Mouse (Mus musculus) limb, embryonic 15.5 days (tissue): ENCODE results near the gene Taar7d. TPM values are rescaled to one million over a fixed set of nuclear protein-coding genes. Genes with fewer than 3 reads are reported as not detected.

Source experiments
- ATAC-seq: fragments of 200-750 bp; cut with Nextera tagmentation; 2 replicates; pipeline ENCODE4 v1.8.0; 2017; ENCODE audit warnings: low read depth, moderate TSS enrichment; ENCODE audit not compliant: insufficient number of reproducible peaks, low FRiP score, low TSS enrichment
- H3K27ac ChIP-seq: fragments of 300-500 bp; sonication (generic); 2 replicates; pipeline ENCODE4 v1.5.1; 2015; ENCODE audit warnings: moderate library complexity, mild to moderate bottlenecking, inconsistent platforms
- H3K27me3 ChIP-seq: fragments of 300-500 bp; sonication (generic); 2 replicates; pipeline ENCODE4 v1.6.1; 2015; ENCODE audit warnings: inconsistent platforms
- H3K36me3 ChIP-seq: fragments of 300-500 bp; sonication (generic); 2 replicates; pipeline ENCODE4 v1.6.1; 2015; ENCODE audit warnings: inconsistent platforms
- H3K4me1 ChIP-seq: fragments of 300-500 bp; sonication (generic); 2 replicates; pipeline ENCODE4 v1.6.1; 2015; ENCODE audit warnings: inconsistent platforms
- H3K4me2 ChIP-seq: fragments of 300-500 bp; sonication (generic); 2 replicates; pipeline ENCODE4 v1.6.1; 2015; ENCODE audit warnings: mild to moderate bottlenecking, inconsistent platforms
- H3K4me3 ChIP-seq: fragments of 300-500 bp; sonication (generic); 2 replicates; pipeline ENCODE4 v1.5.1; 2015; ENCODE audit warnings: mild to moderate bottlenecking, inconsistent platforms
- H3K9ac ChIP-seq: fragments of 300-500 bp; sonication (generic); 2 replicates; pipeline ENCODE4 v1.6.1; 2015; ENCODE audit warnings: inconsistent platforms
- H3K9me3 ChIP-seq: fragments of 300-500 bp; sonication (generic); 2 replicates; pipeline ENCODE4 v1.6.1; 2016; ENCODE audit warnings: inconsistent platforms
- WGBS: fragments of 180-500 bp; shearing (Covaris S2); methylation state at CpG from one replicate; pipeline ENCODE4 v1.1.7; 2015; 5-methylcytosine and 5-hydroxymethylcytosine counted together
- polyA plus RNA-seq: library from polyadenylated mRNA; unstranded; fragments of >200 nt; fragmentation: Nextera tagmentation; extraction: Ambion mirVana; gene quantifications from 2 replicates; pipeline ENCODE4 v1.2.1, GENCODE M21; 2015

The Taar7d gene
- polyA plus RNA-seq = not detected in 2 replicates

DNA sequence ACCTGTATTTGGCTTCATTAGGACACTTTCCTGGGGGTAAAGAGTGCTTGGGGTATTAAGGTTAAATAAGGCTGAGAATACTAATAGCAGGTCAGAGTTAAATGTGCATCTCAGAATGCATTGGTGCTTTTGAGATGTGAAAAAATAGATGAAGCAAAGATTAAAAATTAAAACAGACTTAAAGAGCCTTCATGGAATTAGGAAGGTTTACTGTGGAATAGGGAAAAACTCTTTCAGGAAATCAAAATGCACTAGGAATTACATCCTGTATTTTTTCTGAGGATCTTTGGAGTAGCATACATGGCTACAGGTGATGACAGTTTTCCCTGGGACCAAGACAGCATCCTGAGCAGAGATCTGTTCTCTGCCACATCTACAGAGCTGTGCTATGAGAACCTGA, at the start of gene Taar7d:
Gene Taar7d (plus strand): TSS at position 301 of the 400 bp plus-strand sequence.
- H3K4me1 ChIP-seq = no peaks in the 10 kb centered on the region
- H3K4me2 ChIP-seq = no peak within 1 kb of the TSS
- H3K9me3 ChIP-seq = no peaks in the 10 kb centered on the region
- no peaks in the 10 kb centered on the region for H3K36me3 ChIP-seq
- H3K9ac ChIP-seq = no peak within 1 kb of the TSS
- no peak for ATAC-seq
- H3K4me3 ChIP-seq = no peak within 1 kb of the TSS
- H3K27me3 ChIP-seq = no peaks in the 10 kb centered on the region
- H3K27ac ChIP-seq = no peak within 1 kb of the TSS

DNA sequence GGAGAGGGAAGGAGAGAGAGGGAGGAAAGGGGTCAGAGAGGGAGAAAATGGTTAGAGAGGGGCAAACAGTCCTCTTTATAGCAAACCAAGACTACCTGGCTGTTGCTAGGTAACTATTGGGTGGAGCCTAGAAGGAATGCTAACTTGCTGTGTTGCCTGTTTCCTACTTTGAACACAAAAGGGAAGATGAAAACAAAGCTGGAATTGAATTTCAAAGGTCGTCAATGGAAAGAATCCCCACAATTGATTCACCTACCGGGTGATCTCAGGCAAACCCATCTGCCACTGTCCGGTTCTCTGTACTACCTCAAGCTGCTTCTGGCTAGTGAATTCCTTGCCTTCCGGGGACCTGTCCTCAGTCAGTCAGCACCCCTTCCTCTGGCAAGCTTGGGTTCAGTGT, 49.1 kb upstream of the Taar7d start:
- no peak for ATAC-seq
- Histone ChIP-seq H3K4me3 (no peak overlapping the region), H3K36me3 (no peaks in the 10 kb centered on the region), H3K27me3 (no peaks in the 10 kb centered on the region), H3K9ac (no peak overlapping the region), H3K9me3 (no peaks in the 10 kb centered on the region), H3K4me2 (no peak overlapping the region), H3K4me1 (no peaks in the 10 kb centered on the region), H3K27ac (no peak overlapping the region)
- 57% methylated on average over 4 of the region's 4 CpGs for WGBS

DNA sequence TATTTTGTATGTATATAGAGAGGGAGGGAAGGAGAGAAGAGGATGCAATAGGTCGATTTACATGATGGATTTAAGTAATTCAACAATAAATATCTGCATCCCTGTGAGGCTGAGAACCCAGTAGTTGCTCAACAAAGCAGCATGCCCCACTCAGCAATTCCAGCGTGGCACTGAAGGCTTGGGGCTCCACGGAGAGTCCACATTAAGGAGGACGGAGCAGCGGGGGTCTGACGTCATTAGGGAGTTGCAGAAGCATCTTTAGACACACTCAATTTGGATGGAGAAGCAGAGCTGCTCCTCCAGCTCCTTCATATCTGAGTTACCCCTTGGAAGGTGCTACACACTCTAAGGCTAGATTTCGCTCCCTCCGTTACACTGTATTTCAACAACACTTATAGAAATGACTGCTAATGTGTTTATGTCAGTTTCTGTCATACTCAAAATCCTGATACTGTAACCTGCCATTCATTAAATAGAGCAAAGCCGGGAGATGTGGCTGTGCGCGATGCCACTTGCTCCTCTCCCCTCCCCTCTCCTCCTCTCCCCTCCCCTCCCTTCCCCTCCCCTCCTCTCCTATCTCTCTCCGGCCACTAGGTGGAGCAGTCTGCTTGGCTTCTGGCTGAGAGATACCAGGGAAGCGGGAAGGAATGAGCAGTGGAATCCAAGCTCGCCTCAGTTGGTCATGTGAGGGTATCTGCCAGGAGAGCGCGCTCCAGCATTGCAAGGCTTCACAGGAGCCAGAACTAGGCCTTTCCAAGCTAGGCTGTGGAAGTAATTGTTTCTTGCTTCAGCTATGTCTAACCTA, 47.9 kb upstream of the Taar7d start:
- Histone ChIP-seq H3K27ac (no peak overlapping the region), H3K36me3 (no peaks in the 10 kb centered on the region), H3K9ac (no peak overlapping the region), H3K27me3 (no peaks in the 10 kb centered on the region), H3K4me2 (no peak overlapping the region), H3K9me3 (no peaks in the 10 kb centered on the region), H3K4me1 (no peaks in the 10 kb centered on the region), H3K4me3 (no peak overlapping the region)
- no peak for ATAC-seq
- WGBS = 41% methylated on average over 16 of the region's 16 CpGs

DNA sequence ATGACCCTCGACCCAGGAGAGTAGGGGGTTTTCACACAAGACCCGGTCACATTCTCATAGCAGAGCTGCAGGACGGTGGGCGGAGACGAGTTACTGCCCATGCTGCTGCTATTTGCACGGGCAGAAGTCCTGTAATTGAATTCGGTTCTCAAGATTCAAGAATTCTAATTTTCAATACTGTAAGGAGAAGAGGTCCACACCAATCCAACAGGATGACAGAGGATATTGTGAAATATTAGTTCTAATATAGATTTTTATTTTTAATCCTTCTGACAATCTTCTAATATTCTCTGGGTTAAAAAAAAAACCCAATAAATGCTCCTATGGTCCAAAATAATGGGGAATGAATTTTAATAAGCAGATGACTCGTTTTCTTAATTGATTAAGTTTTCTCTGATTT, 41.5 kb upstream of the Taar7d start, which contains the start of gene Taar6:
Gene Taar6 (minus strand): TSS at position 101 of the 400 bp plus-strand sequence.
- Histone ChIP-seq H3K9ac (no peak within 1 kb of the TSS), H3K4me2 (no peak within 1 kb of the TSS), H3K4me1 (no peaks in the 10 kb centered on the region), H3K27me3 (no peaks in the 10 kb centered on the region), H3K27ac (no peak within 1 kb of the TSS), H3K36me3 (no peaks in the 10 kb centered on the region), H3K4me3 (no peak within 1 kb of the TSS), H3K9me3 (no peaks in the 10 kb centered on the region)
- 74% methylated on average over 8 of the region's 8 CpGs for WGBS
- no peak for ATAC-seq

DNA sequence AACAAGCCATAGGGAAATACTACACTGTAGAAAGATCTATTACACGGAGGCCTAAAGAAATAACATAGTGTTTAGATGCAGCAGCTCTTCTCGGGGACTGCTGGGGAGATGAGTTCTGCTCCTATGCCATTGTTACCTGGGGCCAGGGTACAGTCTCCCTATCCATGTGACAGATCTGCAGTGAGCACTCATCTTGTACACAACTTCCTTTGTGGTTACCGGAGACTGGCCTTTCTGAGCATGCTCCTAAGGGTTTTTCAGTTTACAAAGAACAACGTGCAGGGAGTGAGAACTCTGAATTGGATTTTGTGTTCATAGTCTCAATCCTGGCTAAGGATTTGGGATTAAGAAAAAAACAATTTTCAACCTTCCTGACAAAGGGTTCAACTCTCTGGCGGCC, 40.6 kb upstream of the Taar7d start:
- no peaks in the 10 kb centered on the region for H3K36me3 ChIP-seq
- no peak for ATAC-seq
- no peak overlapping the region for H3K27ac ChIP-seq
- H3K27me3 ChIP-seq = no peaks in the 10 kb centered on the region
- no peaks in the 10 kb centered on the region for H3K9me3 ChIP-seq
- no peak overlapping the region for H3K4me2 ChIP-seq
- no peak overlapping the region for H3K9ac ChIP-seq
- 76% methylated on average over 5 of the region's 5 CpGs for WGBS
- H3K4me3 ChIP-seq = no peak overlapping the region
- H3K4me1 ChIP-seq = no peaks in the 10 kb centered on the region

DNA sequence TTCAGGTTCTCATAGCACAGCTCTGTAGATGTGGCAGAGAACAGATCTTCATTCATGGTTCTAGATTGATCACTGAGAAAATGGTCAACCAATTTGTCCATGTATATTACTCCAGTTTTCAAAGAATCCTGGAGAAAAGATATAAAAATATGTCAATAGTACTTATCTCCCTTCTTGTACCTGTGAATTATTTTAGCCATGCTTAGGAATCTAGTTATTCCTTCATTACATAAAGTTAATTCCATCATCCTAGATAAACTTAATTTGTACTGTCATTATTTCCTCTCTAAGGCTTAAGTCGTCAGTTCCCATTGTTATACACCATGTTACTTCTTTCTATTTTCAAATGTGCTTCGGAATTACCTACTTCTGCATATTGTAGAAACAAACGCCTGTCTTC, 33.6 kb upstream of the Taar7d start, which contains the start of gene Taar7a:
Gene Taar7a (minus strand): TSS at position 101 of the 400 bp plus-strand sequence.
- H3K4me3 ChIP-seq = no peak within 1 kb of the TSS
- no peak within 1 kb of the TSS for H3K27ac ChIP-seq
- no peak for ATAC-seq
- H3K4me1 ChIP-seq = no peaks in the 10 kb centered on the region
- no peaks in the 10 kb centered on the region for H3K9me3 ChIP-seq
- H3K36me3 ChIP-seq = no peaks in the 10 kb centered on the region
- H3K27me3 ChIP-seq = no peaks in the 10 kb centered on the region
- no peak within 1 kb of the TSS for H3K4me2 ChIP-seq
- 80% methylated on average over 3 of the region's 3 CpGs for WGBS
- no peak within 1 kb of the TSS for H3K9ac ChIP-seq

DNA sequence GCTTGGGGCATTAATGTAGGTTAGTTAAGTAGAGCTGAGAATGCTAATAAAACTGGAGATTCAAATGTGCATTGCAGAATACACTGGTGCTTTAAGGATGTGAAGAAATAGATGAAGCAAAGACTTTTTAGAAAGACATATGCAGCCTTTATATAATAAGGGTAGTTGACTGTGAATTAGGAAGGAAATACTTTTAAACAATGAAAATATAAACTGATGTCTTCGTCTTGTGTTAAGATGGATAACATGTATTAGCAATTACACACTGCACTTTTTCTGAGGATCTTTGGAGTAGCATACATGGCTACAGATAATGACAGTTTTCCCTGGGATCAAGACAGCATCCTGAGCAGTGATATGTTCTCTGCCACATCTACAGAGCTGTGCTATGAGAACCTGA, 27.4 kb upstream of the Taar7d start, which contains the start of gene Taar7b:
Gene Taar7b (plus strand): TSS at position 301 of the 400 bp plus-strand sequence.
- no peak within 1 kb of the TSS for H3K9ac ChIP-seq
- H3K36me3 ChIP-seq = no peaks in the 10 kb centered on the region
- no peak within 1 kb of the TSS for H3K4me3 ChIP-seq
- H3K27me3 ChIP-seq = no peaks in the 10 kb centered on the region
- no peaks in the 10 kb centered on the region for H3K9me3 ChIP-seq
- H3K4me2 ChIP-seq = no peak within 1 kb of the TSS
- 84% methylated on average over 1 of the region's 1 CpGs for WGBS
- no peak within 1 kb of the TSS for H3K27ac ChIP-seq
- no peaks in the 10 kb centered on the region for H3K4me1 ChIP-seq
- no peak for ATAC-seq

DNA sequence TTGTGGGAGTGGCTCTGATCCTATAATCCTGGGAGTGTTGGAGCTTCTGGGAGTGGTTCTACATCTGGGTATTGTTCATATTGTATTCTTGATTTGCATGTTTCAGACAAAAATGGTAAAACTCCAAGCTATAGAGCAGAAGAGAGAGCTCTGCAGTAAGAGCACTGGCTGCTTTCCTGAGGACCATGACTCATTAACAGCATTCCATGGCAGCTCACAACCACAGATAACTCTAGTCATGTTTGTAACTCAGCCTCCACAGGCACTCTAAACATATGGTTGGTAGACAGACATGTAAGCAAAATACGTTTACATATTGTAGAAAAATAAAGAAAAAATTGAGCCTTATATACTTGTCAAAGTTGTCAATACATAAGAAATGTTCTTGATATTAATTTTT, 20.6 kb upstream of the Taar7d start:
- Histone ChIP-seq H3K27ac (no peak overlapping the region), H3K9me3 (no peaks in the 10 kb centered on the region), H3K36me3 (no peaks in the 10 kb centered on the region), H3K27me3 (no peaks in the 10 kb centered on the region), H3K4me3 (no peak overlapping the region), H3K4me1 (no peaks in the 10 kb centered on the region), H3K9ac (no peak overlapping the region), H3K4me2 (no peak overlapping the region)
- ATAC-seq = no peak
- WGBS = 72% methylated on average over 1 of the region's 1 CpGs

DNA sequence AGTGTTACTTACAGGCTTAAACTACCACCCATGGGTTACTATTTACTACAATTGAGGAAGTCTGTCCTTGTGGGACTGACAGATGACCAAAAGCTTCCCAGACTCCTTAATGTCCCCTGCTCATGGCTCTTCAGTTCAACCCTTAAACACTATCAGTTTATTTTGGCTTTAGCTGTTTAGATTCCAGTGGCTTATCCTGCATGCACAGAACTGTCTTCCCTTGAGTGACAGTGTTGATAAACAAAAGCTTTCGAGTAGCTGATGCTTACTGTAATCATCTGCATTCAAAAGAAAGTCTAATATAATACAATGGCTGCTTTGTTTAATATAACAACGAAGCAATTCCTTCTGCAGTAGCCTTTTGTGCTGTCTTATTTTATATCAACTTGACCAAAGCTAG, 20.0 kb upstream of the Taar7d start:
- no peak overlapping the region for H3K4me2 ChIP-seq
- H3K9me3 ChIP-seq = no peaks in the 10 kb centered on the region
- no peaks in the 10 kb centered on the region for H3K4me1 ChIP-seq
- no peak overlapping the region for H3K4me3 ChIP-seq
- no peak overlapping the region for H3K27ac ChIP-seq
- no peaks in the 10 kb centered on the region for H3K36me3 ChIP-seq
- ATAC-seq = no peak
- H3K9ac ChIP-seq = no peak overlapping the region
- 58% methylated on average over 2 of the region's 2 CpGs for WGBS
- no peaks in the 10 kb centered on the region for H3K27me3 ChIP-seq

DNA sequence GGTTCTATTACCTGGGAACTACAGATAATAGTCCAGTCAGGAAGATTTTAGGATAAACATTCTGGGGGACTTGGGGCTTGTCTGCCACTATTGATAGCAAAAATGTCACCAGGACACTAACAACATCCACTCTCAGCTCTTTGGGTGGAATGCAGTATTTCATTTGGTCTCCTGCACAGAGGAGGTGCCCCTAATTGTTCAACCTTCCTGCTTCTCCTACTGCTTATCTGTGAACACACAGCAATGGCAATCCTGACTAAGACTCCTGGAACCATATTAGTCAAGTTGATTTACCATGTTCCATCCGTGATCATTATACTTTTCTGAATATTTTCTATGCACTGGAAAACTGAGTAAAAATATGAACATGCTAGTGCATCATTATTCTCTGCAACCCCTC, 18.9 kb upstream of the Taar7d start:
- no peak overlapping the region for H3K27ac ChIP-seq
- H3K36me3 ChIP-seq = no peaks in the 10 kb centered on the region
- no peaks in the 10 kb centered on the region for H3K4me1 ChIP-seq
- no peak overlapping the region for H3K4me2 ChIP-seq
- no peaks in the 10 kb centered on the region for H3K27me3 ChIP-seq
- H3K9me3 ChIP-seq = no peaks in the 10 kb centered on the region
- WGBS = 90% methylated on average over 1 of the region's 1 CpGs
- no peak for ATAC-seq
- H3K9ac ChIP-seq = no peak overlapping the region
- no peak overlapping the region for H3K4me3 ChIP-seq

DNA sequence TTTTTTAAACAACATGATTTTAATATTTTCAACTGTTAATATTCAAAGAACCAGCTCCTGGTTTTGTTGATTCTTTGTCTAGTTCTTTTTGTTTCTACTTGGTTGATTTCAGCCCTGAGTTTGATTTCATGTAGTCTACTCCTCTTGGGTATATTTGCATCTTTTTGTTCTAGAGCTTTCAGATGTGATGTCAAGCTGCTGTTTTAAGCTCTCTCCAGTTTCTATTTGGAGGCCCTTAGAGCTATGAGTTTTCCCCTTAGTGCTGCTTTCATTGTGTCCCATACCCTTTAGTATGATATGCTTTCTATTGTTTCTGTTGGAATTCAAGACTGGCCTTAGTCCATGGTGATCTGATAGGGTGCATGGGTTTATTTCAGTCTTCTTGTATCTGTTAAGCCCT, 4.3 kb downstream of the Taar7d start:
- H3K27ac ChIP-seq = no peak overlapping the region
- no peaks in the 10 kb centered on the region for H3K27me3 ChIP-seq
- no peak for ATAC-seq
- no peak overlapping the region for H3K9ac ChIP-seq
- no peak overlapping the region for H3K4me2 ChIP-seq
- no peaks in the 10 kb centered on the region for H3K36me3 ChIP-seq
- no peak overlapping the region for H3K4me3 ChIP-seq
- H3K9me3 ChIP-seq = no peaks in the 10 kb centered on the region
- no peaks in the 10 kb centered on the region for H3K4me1 ChIP-seq

DNA sequence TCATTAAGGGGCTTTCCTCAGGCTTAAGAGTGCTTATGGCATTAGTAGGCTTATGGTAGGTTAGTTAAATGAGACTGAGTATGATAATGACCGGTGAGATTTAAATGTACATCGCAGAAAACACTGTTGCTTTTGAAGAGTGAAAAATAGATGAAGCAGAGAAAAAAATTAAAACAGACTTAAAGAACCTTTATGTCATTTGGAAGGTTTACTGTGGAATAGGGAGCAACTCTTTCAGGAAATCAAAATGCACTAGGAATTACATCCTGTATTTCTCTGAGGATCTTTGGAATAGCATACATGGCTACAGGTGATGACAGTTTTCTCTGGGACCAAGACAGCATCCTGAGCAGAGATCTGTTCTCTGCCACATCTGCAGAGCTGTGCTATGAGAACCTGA, 10.3 kb downstream of the Taar7d start, which contains the start of gene Taar7e:
Gene Taar7e (plus strand): TSS at position 301 of the 400 bp plus-strand sequence.
- WGBS = 85% methylated on average over 2 of the region's 2 CpGs

More for the DNA sequence above, 10.3 kb downstream of the Taar7d start, which contains the start of gene Taar7e:
- Histone ChIP-seq H3K27me3 (no peaks in the 10 kb centered on the region), H3K36me3 (no peaks in the 10 kb centered on the region), H3K9me3 (no peaks in the 10 kb centered on the region), H3K4me1 (no peaks in the 10 kb centered on the region), H3K4me2 (no peak within 1 kb of the TSS), H3K27ac (no peak within 1 kb of the TSS), H3K9ac (no peak within 1 kb of the TSS), H3K4me3 (no peak within 1 kb of the TSS)
- no peak for ATAC-seq
